Mouse (Mus musculus) brain, adult 2 months (tissue): ENCODE measurements around the gene Heatr5a.

Source experiments
- DNase-seq: peaks from one replicate; pipeline ENCODE4 v3.0.0; 2011; ENCODE audit warnings: low read depth, low spot score

Gene Heatr5a

DNA sequence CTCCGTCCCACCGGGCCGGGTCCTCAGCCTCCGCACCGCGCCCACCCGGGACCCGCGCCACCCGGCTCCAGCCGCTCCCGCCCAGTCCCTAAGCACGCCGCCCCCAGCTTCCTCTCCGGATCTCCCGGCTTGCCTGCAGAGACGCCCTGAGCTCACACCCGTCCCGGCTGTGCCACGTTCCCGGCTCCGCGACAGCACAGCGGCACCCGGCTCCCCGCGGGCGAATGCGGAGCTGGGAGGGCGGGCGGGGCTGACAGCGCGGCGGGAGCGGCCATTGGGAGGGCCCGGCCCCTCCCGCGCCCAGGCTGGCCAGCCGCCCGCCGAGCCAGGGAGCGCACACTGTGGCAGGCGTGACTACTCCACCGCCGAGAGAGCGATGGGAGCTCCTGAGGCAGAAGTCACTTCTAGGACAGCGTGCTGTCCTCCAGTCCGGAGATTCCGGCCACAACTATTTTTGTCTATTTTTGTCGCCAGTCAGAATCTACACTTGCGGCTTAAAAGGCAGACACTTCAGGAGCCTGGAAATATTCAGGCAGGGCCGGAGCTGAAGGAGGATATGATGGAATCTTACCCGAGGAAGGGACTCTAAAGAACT is at the start of gene Heatr5a:
TSS of gene Heatr5a (minus strand) at position 252 of the 595 bp plus-strand sequence.
- peak; percentile 92 for DNase-seq

DNA sequence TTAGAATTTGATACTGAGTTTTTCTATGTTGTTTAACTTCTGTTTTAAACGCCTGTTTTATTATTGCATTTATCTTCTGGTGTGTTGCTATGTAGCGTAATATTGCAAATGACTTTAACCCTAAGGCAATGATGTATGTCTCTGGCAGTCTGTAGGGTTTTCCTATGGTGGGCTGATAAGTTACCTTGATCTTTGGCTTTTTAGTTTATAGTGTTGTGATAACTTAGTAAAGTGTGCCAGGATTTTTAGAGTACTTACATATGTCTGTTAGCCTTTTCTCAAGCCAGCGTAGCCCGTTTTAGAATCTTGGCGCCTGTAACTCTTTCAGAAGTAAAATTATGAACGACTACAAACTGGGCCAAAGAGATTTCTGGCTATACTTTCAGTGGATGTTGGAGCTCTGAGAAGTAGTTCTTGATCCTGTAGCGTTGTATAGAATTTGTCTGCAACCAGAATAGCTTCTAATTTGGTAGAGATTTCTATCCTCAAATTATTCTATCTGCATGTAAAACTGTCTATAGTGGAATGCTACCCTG is 43.4 kb upstream of the Heatr5a start:
- DNase-seq = no peak

DNA sequence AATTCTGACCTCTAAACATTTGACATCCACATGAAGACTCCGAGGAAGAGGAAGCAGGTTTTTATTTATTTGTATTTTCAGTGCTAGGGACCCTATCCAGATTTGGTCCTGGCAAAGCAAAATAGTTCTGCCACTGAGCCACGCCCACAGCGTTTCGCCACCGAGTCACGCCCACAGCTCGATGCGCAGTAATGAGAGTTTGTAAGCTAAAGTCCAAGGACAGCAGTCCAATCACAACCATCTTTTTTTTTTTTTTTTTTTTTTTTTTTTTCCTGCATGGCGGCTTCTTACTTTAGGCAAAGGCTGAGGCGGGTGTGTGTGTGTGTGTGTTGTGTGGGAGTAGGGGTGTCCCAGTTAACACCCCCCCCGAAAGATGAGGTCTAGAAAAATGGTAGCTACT is 42.9 kb upstream of the Heatr5a start:
- DNase-seq = no peak

DNA sequence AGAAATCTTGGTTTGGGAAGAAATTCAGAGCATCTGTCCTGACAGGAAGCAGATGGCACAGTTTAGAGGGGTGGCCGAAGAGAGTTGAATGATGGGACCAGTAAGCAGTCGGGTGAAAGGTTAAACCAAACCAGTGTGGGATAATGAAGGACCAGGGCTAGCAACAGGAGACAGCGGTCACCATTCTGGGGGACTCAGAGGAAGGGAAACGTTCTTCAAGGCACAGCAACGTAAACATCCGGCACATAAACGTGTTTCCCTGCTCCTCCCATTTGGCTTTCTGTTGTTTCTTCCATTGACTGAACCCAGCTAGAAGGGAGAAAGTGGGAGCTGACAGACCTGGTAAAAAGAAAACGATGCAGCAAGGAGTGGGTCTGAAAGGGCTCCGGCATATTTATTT is 42.2 kb upstream of the Heatr5a start:
- no peak for DNase-seq

DNA sequence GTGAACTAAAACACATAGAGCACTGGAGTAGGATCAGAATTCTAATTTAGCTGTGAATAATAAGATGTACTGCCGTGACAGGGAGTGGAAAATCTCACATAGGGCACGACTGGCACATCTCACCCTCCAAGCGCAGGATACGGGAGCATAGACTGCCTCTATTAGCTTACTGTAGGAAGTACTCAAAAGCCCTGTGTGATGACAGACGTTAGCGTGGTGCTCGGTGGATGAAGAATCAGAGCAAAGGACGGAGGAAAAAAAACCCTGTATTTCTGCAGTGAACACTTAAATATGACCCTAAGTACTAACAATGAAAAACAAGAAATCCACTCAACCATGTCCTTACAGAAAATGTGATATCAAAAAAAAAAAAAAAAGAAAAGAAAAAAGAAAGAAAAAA is 41.0 kb upstream of the Heatr5a start:
- no peak for DNase-seq

DNA sequence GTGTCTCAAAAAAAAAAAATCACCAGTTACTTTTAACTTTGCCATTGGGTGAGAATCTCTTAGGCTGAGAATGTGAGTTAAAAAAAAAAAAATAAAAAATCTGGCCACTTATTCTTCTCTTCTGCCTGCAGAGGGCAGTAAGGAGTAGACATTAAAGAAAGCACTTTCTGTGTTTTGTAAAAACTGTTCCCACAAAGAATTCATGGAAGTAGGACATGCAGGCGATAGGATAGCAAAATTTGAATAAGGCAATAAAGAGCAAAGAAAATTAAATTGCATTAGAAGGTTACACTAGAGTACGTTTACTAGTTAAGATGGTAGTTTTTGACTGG is 39.5 kb upstream of the Heatr5a start:
- peak; percentile 63 for DNase-seq

DNA sequence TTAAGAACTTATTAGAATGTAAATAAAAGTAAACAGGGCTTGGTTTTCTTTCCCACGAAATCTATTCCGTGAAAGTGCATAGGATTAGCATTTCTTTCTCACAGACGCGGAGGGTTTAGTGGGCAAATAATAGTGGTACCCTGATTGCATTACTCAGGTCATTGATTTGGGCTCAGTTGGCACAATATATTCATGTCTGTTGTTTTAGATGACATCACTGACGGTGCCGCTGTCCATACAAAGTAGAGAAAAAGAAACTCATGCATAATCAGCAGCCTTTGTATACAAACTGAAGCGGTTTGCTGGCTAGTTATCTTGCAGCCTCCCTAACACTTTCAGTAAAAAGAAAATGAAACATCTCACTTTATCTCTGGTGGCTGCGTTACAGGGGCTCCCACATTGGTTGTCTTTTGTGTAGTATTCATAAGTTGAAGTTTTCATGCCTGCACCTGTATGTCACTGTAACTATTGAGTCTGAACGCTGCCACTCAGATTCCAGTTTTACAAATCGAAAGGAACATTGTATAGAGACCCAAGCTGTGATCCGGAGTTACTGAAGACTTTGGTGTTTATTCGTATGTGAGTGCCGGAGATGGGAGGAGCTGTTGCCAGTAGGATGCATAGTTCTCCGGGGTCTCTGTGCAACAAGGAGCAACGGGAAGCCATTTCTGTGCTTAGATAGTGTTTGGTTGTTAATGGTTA is 39.0 kb upstream of the Heatr5a start:
- no peak for DNase-seq

DNA sequence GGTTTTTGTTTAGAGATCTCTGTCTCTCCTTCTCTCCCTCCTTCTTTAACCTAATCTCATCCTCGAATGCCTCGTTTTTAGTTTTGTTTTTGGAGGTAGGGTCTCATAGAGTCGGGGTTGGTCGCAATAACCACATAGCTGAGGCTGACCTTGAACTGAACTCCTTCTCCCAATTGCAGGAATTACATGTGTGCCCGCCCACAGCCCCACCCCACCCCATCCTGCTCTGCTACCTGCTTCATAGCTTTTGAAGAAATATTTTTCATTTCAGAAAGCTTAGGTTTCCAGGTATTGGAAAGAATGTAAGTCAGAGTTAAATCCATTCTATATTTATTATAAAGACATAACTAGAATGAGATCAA is 35.5 kb upstream of the Heatr5a start:
- no peak for DNase-seq

DNA sequence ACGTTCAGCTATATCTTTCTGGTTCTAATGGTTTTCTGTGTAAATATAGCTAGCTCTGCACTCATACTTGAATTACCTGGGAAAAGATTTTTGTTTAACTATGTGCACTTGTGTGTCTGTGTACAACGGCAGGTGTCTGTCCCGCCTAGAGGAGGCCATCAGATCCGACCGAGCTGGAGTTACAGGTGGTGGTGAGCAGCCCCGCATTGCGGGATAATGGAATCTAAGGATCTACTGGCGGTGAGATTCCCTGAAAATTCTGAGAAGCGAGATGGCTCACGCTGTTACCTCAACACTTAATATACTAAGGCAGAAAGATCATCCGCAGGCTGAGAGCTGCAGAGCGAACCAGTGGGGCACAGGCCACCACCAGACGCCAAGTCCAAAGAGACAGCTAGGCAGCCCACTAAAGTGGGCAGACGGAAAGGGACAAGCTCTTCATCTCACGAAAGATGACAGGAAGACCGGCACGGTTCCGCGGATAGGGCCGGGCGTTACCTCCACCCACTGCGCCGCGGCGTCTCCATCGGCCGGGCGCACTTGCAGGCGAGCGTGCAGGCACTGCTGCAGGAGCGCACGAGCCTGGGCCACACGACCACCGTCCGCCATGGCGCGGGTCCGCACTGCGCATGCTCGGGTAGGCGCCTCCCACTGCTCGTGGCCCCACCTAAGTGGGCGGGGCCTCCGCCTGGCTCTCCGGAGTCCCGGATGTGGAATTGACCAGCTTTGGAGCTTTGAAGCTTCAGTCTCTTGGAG is 34.9 kb upstream of the Heatr5a start, which contains the start of gene Dtd2:
TSS of gene Dtd2 (minus strand) at position 625 of the 756 bp plus-strand sequence.
- peak; percentile 94 for DNase-seq

DNA sequence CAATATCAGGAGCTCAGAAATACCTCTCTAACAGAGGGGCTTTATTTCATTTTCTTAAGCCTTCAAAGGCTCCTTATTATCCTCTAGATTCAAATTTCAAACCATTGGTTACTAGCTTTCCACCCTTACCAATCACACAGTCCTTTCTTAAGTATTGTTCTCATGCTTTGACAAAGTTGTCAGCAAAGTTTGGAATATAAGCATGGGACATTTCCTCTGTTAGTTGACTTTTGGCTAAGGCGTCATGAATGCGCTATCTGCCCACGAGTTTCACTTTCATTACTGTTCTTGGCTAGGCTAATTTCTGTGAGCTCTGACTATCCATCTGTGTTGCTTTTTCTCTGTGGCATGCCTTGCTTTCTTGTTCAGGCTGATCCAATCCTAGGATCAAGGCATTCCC is 31.6 kb upstream of the Heatr5a start:
- no peak for DNase-seq

DNA sequence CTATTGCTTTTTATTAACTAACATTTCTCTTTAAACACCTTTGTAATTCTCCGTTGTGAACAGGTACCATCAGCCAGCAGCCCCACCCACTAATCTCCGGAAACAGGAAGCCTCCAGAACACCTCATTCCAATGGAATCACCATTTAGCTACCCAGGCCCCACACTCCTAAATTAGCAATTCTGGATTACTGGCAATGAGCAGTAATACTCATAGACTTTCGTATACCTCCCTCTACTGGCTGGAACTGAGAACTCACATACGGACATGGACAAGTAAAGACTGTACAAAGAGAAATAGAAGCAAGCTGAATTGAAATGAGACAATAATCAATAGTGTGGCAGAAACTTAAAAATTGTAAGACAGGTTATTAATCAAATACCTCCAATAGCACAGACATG is 30.4 kb upstream of the Heatr5a start:
- peak; percentile 92 for DNase-seq

DNA sequence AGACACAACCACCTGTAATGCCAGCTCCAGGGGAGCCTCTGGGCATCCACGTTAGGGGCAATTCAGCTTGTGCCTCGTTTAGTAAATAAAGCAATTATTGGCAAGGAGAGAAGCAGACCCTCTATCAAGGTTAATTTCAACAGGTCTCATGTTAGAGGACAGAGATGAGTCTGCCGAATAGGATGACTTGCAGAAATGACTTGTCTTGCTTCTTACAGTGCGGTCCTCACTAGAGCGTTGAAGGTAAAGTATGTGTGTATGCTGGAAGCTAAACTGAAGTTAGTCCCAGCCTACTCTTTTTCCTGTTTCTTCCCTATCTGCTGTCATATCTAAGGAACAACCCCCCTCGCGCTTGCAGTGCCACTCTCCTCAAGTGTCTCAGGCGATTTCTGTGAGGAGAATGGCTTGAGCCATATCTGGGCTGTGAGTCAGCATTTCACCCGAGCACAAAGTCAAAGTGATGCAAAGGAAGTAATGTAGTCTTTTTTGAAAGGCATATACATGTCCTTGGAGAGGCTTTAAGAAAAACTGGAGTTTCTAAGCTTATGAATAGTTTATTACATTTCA is 27.3 kb upstream of the Heatr5a start:
- DNase-seq = no peak

DNA sequence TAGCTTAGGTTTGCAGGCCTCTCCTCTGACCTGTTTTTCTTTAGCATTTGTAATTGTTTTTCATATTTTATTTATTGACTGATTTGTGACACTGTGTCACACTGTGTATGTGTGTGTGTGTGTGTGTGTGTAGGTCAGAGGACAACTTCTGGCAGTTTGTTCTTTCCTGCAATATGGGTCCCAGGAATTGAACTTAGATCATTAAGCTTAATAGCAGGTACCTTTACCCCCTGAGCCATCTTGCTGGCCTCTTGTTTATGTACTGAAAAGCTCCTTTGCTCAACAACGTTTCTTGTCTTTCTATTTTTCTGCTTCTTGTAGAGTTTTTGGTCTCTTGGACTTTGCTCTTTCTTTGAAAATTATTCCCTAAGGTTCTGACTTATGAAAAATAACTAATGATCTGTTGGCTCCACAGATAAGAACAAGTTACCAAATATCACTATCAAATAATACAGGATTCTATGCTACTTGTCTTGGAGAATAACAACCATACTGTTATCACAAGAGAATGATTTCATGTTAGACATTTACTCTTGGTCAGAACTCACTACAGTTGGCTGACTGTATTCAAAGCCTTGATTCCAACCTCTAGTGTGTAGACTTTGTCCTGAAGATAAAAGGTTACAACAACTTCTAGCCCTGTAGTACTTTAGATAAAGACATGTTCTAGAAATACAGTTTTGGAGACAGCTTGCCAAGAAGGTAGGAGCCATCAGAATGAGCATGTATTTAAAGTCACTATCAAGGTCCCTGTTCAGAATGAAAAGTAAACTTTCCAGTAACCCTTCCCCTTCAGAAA is 24.8 kb upstream of the Heatr5a start:
- no peak for DNase-seq

DNA sequence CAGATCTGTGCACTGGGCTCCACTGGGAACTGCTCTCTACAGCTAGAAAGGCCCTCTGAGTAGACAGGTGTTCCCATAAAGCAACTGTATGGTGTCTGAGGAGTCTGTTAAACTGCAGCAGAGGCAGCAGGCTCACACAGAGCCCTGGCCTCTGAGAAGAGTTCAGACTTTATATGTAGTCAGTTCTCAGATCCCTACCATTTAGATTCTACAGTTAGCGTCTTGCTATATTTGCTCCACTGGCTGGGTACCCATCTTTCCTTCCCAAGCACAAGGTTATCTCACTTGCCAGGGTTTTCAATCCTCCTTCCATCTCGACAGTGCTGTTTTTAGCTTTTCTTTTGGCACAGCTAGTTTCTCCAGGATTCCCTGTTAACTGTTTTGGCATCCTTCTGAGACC is 19.5 kb upstream of the Heatr5a start:
- no peak for DNase-seq

DNA sequence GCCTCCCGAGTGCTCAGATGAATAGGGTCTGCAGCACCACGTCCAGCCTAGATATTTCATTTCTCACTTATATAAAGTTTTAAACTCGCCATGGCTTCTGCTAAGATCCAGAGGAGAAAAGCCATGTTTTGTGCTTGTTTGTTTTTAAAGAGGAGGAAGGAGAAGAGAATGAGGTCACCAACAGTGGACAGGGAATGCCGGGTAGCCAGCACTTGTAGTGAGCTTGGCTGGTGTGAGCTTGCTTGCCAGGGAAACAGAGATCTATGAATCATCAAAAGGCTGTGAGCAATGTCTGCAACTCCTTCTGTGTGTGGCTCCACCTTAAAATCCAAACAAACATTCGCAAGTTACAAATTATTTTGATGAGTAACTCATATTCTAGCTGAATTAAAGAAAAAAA is 17.4 kb upstream of the Heatr5a start:
- peak; percentile 41 for DNase-seq

DNA sequence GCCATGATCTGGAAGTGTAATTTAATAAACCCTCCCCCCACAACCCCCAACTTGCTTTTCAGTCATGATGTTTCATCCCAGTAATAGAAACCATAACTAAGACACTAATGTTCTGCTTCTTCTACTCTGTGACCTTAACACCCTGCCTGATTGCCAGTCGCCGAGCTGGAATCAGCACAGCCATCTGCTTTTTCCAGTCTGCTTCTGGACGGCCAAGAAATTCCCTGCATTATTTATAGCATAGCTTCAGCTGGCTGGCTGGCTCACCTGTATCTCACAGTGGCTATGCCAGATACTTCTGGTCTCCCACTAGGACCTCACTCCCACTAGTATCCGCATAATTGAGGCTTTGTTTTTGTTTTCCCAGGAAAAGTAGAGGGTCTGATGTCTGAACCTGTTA is 14.7 kb upstream of the Heatr5a start:
- DNase-seq = peak; percentile 63

DNA sequence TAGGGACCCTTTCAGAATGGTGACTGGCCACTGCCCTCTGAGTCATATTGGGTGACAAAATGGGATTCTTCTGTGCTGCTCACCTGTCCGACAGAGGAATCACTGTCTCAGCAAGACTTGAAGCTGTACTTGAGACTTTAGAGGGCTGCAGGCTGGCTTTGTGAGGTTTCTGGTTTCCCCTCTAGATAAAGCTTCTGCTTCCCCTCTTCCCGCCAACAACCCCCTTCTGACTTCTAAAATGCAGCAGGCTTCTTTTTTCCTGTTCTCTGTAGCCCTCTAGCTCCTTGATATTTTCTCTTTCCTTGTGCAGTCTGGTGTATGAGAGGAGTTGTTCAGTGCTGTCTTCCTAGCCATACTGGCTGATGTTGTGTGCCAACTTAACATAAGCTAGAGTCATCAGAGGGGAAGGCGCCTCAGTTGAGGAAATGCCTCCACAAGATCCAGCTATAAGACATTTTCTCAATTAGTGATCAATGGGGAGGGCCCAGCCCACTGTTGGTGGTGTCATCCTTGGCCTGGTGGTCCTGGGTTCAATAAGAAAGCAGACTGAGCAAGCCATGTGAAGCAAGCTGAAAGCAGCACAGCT is 14.1 kb upstream of the Heatr5a start:
- no peak for DNase-seq

DNA sequence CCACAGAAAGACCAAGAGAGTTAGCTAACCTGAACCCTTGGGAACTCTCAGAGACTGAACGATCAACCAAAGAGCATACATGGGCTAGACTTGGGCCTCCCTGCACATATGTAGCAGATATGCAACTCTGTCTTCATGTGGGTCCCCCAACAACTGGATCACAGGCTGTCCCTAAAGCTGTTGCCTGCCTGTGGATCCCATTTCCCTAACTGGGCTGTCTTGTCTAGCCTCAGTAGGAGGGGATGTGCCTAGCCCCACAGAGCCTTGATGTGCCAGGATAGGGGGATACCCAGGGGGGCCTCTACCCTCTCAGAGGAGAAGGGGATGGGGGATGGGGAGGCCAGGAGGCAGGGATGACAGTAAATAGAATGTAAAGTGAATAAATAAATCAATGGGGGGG is 12.5 kb upstream of the Heatr5a start:
- DNase-seq = no peak

DNA sequence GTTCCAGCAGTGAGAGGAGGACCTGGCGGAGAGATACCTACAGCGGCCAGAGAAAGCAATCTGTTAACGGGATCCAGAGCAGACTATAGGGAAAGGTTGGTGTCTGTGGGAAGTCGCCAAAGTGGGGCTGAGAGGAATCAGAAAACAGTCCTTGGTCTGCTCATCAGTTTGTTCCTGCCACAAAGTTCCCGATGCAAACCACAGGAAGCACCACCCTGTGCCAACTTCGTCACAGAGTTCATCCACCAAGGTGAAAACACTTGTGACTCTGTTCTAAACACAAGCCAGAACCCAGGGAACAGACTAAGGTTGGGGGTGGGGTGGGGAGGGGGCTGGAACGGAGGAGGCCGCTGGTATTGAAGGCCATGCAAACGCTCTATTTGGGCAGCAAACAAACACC is 5.4 kb upstream of the Heatr5a start:
- no peak for DNase-seq

DNA sequence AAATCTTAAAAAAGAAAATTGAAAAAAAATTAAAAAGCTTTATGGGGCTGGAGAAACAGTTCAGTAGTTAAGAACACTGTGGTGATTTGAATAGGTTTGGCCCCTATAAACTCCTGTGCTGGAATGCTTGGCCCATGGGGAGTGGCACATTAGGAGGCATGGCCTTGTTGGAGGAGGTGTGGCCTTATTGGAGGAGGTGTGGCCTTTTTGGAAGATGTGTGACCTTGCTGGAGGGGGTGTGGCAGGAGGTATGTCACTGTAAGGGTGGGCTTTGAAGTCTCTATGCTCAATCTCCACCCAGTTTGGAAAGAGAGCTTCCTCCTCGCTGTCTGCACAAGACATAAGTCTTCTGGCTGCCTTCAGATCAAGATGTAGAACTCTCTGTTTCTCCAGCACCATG is 3.3 kb upstream of the Heatr5a start:
- no peak for DNase-seq
